In the genomic region with DNA sequence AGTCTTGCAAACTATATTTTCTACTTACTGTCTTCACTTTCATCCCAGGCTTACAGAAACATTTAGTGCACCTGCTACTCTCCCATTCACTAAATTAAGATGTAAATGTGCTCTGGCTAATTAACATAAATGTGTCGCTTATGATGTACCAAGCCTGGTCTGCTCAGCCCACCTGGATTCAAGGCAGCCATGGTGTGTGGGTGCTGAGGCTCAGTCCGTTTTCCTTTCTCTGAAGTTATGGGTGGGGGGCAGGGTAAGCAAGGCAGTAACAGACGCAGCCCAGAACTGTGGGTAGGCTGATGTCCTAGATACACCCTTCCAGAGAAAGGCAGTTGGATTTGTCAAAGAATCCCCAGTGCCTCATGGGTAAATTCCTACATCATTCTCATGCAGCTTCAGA, we compare ENCODE assay signal across 23 mouse cellular contexts.
"Had no signal": no experiment of that assay in that cellular context is flagged by ENCODE, and none has a peak within 500 bp of the region (broad histone marks: within the 10 kb centered on the region; RNA-seq: fewer than 3 reads in every experiment).

No protein-coding gene starts in this region.

- H3K36me3 ChIP-seq: intestine, embryonic 15.5 days; kidney, embryonic 15.5 days; limb, embryonic 10.5 days; limb, embryonic 13.5 days; liver, embryonic 12.5 days; liver, embryonic 15.5 days; lung, embryonic 15.5 days; midbrain, embryonic 12.5 days; neural tube, embryonic 13.5 days; stomach, embryonic 15.5 days had no signal

- H3K27ac ChIP-seq: intestine, embryonic 15.5 days; kidney, embryonic 15.5 days; limb, embryonic 10.5 days; limb, embryonic 13.5 days; liver, embryonic 12.5 days; liver, embryonic 15.5 days; lung, embryonic 15.5 days; midbrain, embryonic 12.5 days; neural tube, embryonic 13.5 days; stomach, embryonic 15.5 days had no signal

- H3K4me1 ChIP-seq: intestine, embryonic 15.5 days; limb, embryonic 10.5 days; liver, embryonic 12.5 days; liver, embryonic 15.5 days; lung, embryonic 15.5 days; neural tube, embryonic 13.5 days had no signal

- H3K4me3 ChIP-seq: intestine, embryonic 15.5 days; kidney, embryonic 15.5 days; limb, embryonic 10.5 days; limb, embryonic 13.5 days; liver, embryonic 12.5 days; liver, embryonic 15.5 days; lung, embryonic 15.5 days; midbrain, embryonic 12.5 days; myocyte; neural tube, embryonic 13.5 days; stomach, embryonic 15.5 days had no signal

- ATAC-seq: intestine, embryonic 15.5 days; liver, embryonic 12.5 days; midbrain, embryonic 16.5 days had no signal

- DNase-seq: kidney, adult 11 months; kidney, adult 8-10 months; kidney, postnatal 10 days; kidney, postnatal 36 days; liver; lung, adult 18-20 months; lung, postnatal 14 days; lung, postnatal 4 days; retina, postnatal 1 day; spleen, adult 18-20 months; thymus, postnatal 36 days had no signal

- H3K27me3 ChIP-seq: intestine, embryonic 15.5 days; kidney, embryonic 15.5 days; limb, embryonic 13.5 days; liver, embryonic 12.5 days; liver, embryonic 15.5 days; lung, embryonic 15.5 days; midbrain, embryonic 12.5 days; neural tube, embryonic 13.5 days; stomach, embryonic 15.5 days had no signal
